Mouse (Mus musculus) megakaryocyte-erythroid progenitor cell, adult 5-6 weeks (primary cell): ENCODE results near the gene Olfr281. TPM values are rescaled to one million over a fixed set of nuclear protein-coding genes. Genes with fewer than 3 reads are reported as not detected.
"Not testable (repeated sequence)": the region's sequence is repeated elsewhere in the genome, so short reads cannot be mapped to it uniquely, and the experiment has no call there.

ENCODE experiments used
- ATAC-seq: replicated peaks from 2 replicates; pipeline ENCODE4 v1.8.0; 2016; ENCODE audit warnings: mild to moderate bottlenecking, inconsistent platforms; ENCODE audit not compliant: severe bottlenecking, poor library complexity, low FRiP score, low TSS enrichment
- total RNA-seq, 2 experiments: library from RNA; stranded (forward) in 1 of 2; stranded (reverse) in 1 of 2; fragments of 200-1000, 215-1000 nt in 1 of 2; fragments of >200 nt in 1 of 2; fragmentation: Nextera tagmentation in 1 of 2; gene quantifications; 2 replicates each; pipeline ENCODE4 v1.2.3; 2014 to 2017

Gene Olfr281
- total RNA-seq (2014; fragmentation: Nextera tagmentation) (not detected in 2 replicates), total RNA-seq (2017) (not detected in 2 replicates)

GRCm38 (mm10) chr15:98452288-98452687 lies at the start of gene Olfr281:
Gene Olfr281, plus strand, starts transcription at chr15:98452588.
- no peak for ATAC-seq

GRCm38 (mm10) chr15:98408406-98409060 lies 43.9 kb upstream of the Olfr281 start:
- no peak for ATAC-seq

GRCm38 (mm10) chr15:98409635-98410034 lies 42.8 kb upstream of the Olfr281 start:
- no peak for ATAC-seq

- ATAC-seq, result no peak
Observed at GRCm38 (mm10) chr15:98410249-98410648, 42.1 kb upstream of the Olfr281 start.

- no peak for ATAC-seq
Observed at GRCm38 (mm10) chr15:98415996-98416395, 36.4 kb upstream of the Olfr281 start.

- ATAC-seq, result not testable (repeated sequence)
Observed at GRCm38 (mm10) chr15:98416802-98417201, 35.6 kb upstream of the Olfr281 start.

- 0 out of 2 replicates have a peak, but pooled peaks have one; percentile 55 for ATAC-seq
Observed at GRCm38 (mm10) chr15:98417285-98417684, 35.1 kb upstream of the Olfr281 start.

GRCm38 (mm10) chr15:98418096-98418495 lies 34.3 kb upstream of the Olfr281 start:
- no peak for ATAC-seq

- ATAC-seq, result no peak
Observed at GRCm38 (mm10) chr15:98420897-98421296, 31.5 kb upstream of the Olfr281 start.

- no peak for ATAC-seq
Observed at GRCm38 (mm10) chr15:98424326-98424725, 28.1 kb upstream of the Olfr281 start.

GRCm38 (mm10) chr15:98424753-98425152 lies 27.6 kb upstream of the Olfr281 start:
- no peak for ATAC-seq

GRCm38 (mm10) chr15:98425188-98425587 lies 27.2 kb upstream of the Olfr281 start:
- ATAC-seq, result no peak

GRCm38 (mm10) chr15:98430925-98431324 lies 21.5 kb upstream of the Olfr281 start, which contains the start of gene Olfr282:
Gene Olfr282, plus strand, starts transcription at chr15:98431225.
- not testable (repeated sequence) for ATAC-seq

- ATAC-seq, result no peak
Observed at GRCm38 (mm10) chr15:98444561-98444960, 7.8 kb upstream of the Olfr281 start.

- no peak for ATAC-seq
Observed at GRCm38 (mm10) chr15:98448521-98448920, 3.9 kb upstream of the Olfr281 start.

- ATAC-seq, result no peak
Observed at GRCm38 (mm10) chr15:98469596-98469995, 17.2 kb downstream of the Olfr281 start, which contains the start of gene OR5BS1P. Gene OR5BS1P, plus strand, starts transcription at chr15:98469896.

GRCm38 (mm10) chr15:98471539-98471938 lies 19.2 kb downstream of the Olfr281 start:
- ATAC-seq, result no peak

GRCm38 (mm10) chr15:98474958-98475357 lies 22.6 kb downstream of the Olfr281 start:
- no peak for ATAC-seq

- peak; percentile 58 for ATAC-seq
Observed at GRCm38 (mm10) chr15:98475382-98475781, 23.0 kb downstream of the Olfr281 start.

GRCm38 (mm10) chr15:98476281-98476680 lies 23.9 kb downstream of the Olfr281 start:
- ATAC-seq, result no peak

- no peak for ATAC-seq
Observed at GRCm38 (mm10) chr15:98479568-98480102, 27.2 kb downstream of the Olfr281 start.
